ENCODE assay signal across 10 mouse cellular contexts in genomic region chr10:43439492-43439941, GRCm38 (mm10). TPM values are rescaled to one million over a fixed set of nuclear protein-coding genes. Genes with fewer than 3 reads are reported as not detected.
A peak's percentile ranks its signal among the peaks of the same experiment; 100 is the strongest.
DNase-seq lines count a peak whose midpoint lies in the region; ATAC-seq and TF ChIP-seq lines count a peak whose summit lies in the region.
"Had no signal": no experiment of that assay in that cellular context is flagged by ENCODE, and none has a peak within 500 bp of the region (broad histone marks: within the 10 kb centered on the region; RNA-seq: fewer than 3 reads in every experiment).

No protein-coding gene starts in this region.

- H3K9ac ChIP-seq in heart, embryonic 15.5 days: no peak overlapping the region
- no peak overlapping the region for H3K9ac ChIP-seq in embryonic facial prominence, embryonic 12.5 days
- H3K9ac ChIP-seq in intestine, postnatal 0 days (ENCODE audit: low read depth, low read length): no peak overlapping the region
- no peak overlapping the region for H3K9ac ChIP-seq in midbrain, embryonic 16.5 days (ENCODE audit: low read depth, low read length)

- H3K9me3 ChIP-seq in heart, embryonic 15.5 days (replicated peaks): no peaks in the 10 kb centered on the region
- no peaks in the 10 kb centered on the region for H3K9me3 ChIP-seq in embryonic facial prominence, embryonic 12.5 days
- no peaks in the 10 kb centered on the region for H3K9me3 ChIP-seq in intestine, postnatal 0 days (ENCODE audit: control insufficient read depth)
- H3K9me3 ChIP-seq in midbrain, embryonic 16.5 days (replicated peaks; ENCODE audit: control insufficient read depth, low read length, poor library complexity, severe bottlenecking): no peaks in the 10 kb centered on the region

- no peaks in the 10 kb centered on the region for H3K27me3 ChIP-seq in heart, embryonic 15.5 days
- H3K27me3 ChIP-seq in embryonic facial prominence, embryonic 12.5 days: no peaks in the 10 kb centered on the region
- no peaks in the 10 kb centered on the region for H3K27me3 ChIP-seq in intestine, postnatal 0 days (replicated peaks; ENCODE audit: control insufficient read depth, insufficient read depth, low read length)
- H3K27me3 ChIP-seq in midbrain, embryonic 16.5 days (ENCODE audit: control insufficient read depth, insufficient read depth, low read depth, low read length): no peaks in the 10 kb centered on the region

- DNase-seq in heart, postnatal 25 days (ENCODE audit: low spot score): no peak
- DNase-seq in frontal cortex, adult 2 months (ENCODE audit: extremely low spot score in 1 of 2, low spot score in 1 of 2): no peak
- no peak for DNase-seq in layer of hippocampus, postnatal 36 days
- DNase-seq: heart, postnatal 36 days had no signal

- H3K4me3 ChIP-seq in heart, embryonic 15.5 days: no peak overlapping the region
- H3K4me3 ChIP-seq in embryonic facial prominence, embryonic 12.5 days: no peak overlapping the region
- H3K4me3 ChIP-seq in intestine, postnatal 0 days (ENCODE audit: low read depth, low read length): no peak overlapping the region
- H3K4me3 ChIP-seq in midbrain, embryonic 16.5 days (ENCODE audit: low read depth, low read length): no peak overlapping the region

- WGBS in heart, embryonic 15.5 days: 45% methylated on average over 7 of the region's 7 CpGs
- WGBS in embryonic facial prominence, embryonic 12.5 days: 18% methylated on average over 7 of the region's 7 CpGs
- 31% methylated on average over 7 of the region's 7 CpGs for WGBS in intestine, postnatal 0 days
- 5% methylated on average over 7 of the region's 7 CpGs for WGBS in midbrain, embryonic 16.5 days

- no peak for TF ChIP-seq CTCF in intestine, postnatal 0 days (IDR thresholded peaks at IDR 0.05; ENCODE audit: low read depth)

- peak; percentile 47; the same call in 1 of the 2 replicates for ATAC-seq in heart, embryonic 15.5 days (replicated peaks; ENCODE audit: insufficient number of reproducible peaks, insufficient read depth, low FRiP score, low read depth)
- no peak for ATAC-seq in embryonic facial prominence, embryonic 12.5 days (ENCODE audit: insufficient number of reproducible peaks, insufficient read depth, low FRiP score, low TSS enrichment)
- ATAC-seq in intestine, postnatal 0 days: no peak
- peak; percentile 75 for ATAC-seq in midbrain, embryonic 16.5 days
- ATAC-seq in megakaryocyte-erythroid progenitor cell, adult 5-6 weeks (replicated peaks; ENCODE audit: low FRiP score, low TSS enrichment, poor library complexity, severe bottlenecking): no peak

- H3K27ac ChIP-seq in heart, embryonic 15.5 days: no peak overlapping the region
- 0 out of 2 replicates have a peak overlapping the region, but pooled peaks have one; percentile 50 for H3K27ac ChIP-seq in embryonic facial prominence, embryonic 12.5 days
- H3K27ac ChIP-seq in intestine, postnatal 0 days (ENCODE audit: low read depth, low read length): no peak overlapping the region
- peak overlapping the region; percentile 89 for H3K27ac ChIP-seq in midbrain, embryonic 16.5 days (ENCODE audit: low read length)
- H3K27ac ChIP-seq: macrophage had no signal

- H3K36me3 ChIP-seq in heart, embryonic 15.5 days: no peaks in the 10 kb centered on the region
- no peaks in the 10 kb centered on the region for H3K36me3 ChIP-seq in embryonic facial prominence, embryonic 12.5 days
- H3K36me3 ChIP-seq in intestine, postnatal 0 days (ENCODE audit: control insufficient read depth, insufficient read depth): no peaks in the 10 kb centered on the region
- no peaks in the 10 kb centered on the region for H3K36me3 ChIP-seq in midbrain, embryonic 16.5 days (ENCODE audit: control insufficient read depth, insufficient read depth, low read length)

- H3K4me2 ChIP-seq in heart, embryonic 15.5 days: no peak overlapping the region
- no peak overlapping the region for H3K4me2 ChIP-seq in embryonic facial prominence, embryonic 12.5 days (replicated peaks)
- peak overlapping the region; percentile 13; the same call in 1 of the 2 replicates for H3K4me2 ChIP-seq in intestine, postnatal 0 days (replicated peaks; ENCODE audit: low read depth)
- H3K4me2 ChIP-seq in midbrain, embryonic 16.5 days (ENCODE audit: low read length): peak overlapping the region; percentile 27

- intact Hi-C loops in heart, postnatal 25 days (cut with DNase I): no loop called here

- H3K4me1 ChIP-seq in heart, embryonic 15.5 days (replicated peaks): peaks cover 7% of the 10 kb centered on the region; the same call in 1 of the 2 replicates
- peaks cover 14% of the 10 kb centered on the region for H3K4me1 ChIP-seq in embryonic facial prominence, embryonic 12.5 days
- H3K4me1 ChIP-seq in intestine, postnatal 0 days (replicated peaks; ENCODE audit: control insufficient read depth, insufficient read depth, low read length): peaks cover 7% of the 10 kb centered on the region; the same call in 1 of the 2 replicates
- peaks cover 22% of the 10 kb centered on the region for H3K4me1 ChIP-seq in midbrain, embryonic 16.5 days (ENCODE audit: control insufficient read depth, insufficient read depth, low read length)

RNA-seq across cellular contexts. Expression of gene Bend3, which starts 39.1 kb away (rescaled TPM):
- 2.5 and 3.8 TPM in 2 replicates for polyA plus RNA-seq in heart, embryonic 15.5 days (2015; fragmentation: Nextera tagmentation; extraction: Ambion mirVana)
- total RNA-seq in heart, postnatal 25 days (2021): 1 to 10 TPM; 5.5 to 5.9 TPM
- 6.4 and 6.6 TPM in 2 replicates for polyA plus RNA-seq in embryonic facial prominence, embryonic 12.5 days (2016; fragmentation: Nextera tagmentation; extraction: Ambion mirVana)
- polyA plus RNA-seq in intestine, postnatal 0 days (2015; fragmentation: Nextera tagmentation; extraction: Ambion mirVana): 0.86 and 0.98 TPM in 2 replicates
- polyA plus RNA-seq in midbrain, embryonic 16.5 days (2015; fragmentation: Nextera tagmentation; extraction: Ambion mirVana): 3.1 TPM in 2 replicates
- 4.6 and 5.0 TPM in 2 replicates for polyA plus RNA-seq in frontal cortex, adult 2 months (2012; rRNA removed)
- total RNA-seq in megakaryocyte-erythroid progenitor cell, adult 5-6 weeks (2014; fragmentation: Nextera tagmentation): 12.1 and 19.3 TPM in 2 replicates
- 7.5 and 9.1 TPM in 2 replicates for total RNA-seq in megakaryocyte-erythroid progenitor cell, adult 5-6 weeks (2017)
- 1 to 10 TPM; 5.1 to 5.4 TPM for total RNA-seq in layer of hippocampus, postnatal 36 days (2021)

Comparison
In these comparisons a context has a peak if more than half of its experiments do, and no peak if none do; other contexts are left out.
1. ATAC-seq: peak in heart, embryonic 15.5 days (single experiment) and midbrain, embryonic 16.5 days (single experiment); none in embryonic facial prominence, embryonic 12.5 days (single experiment), intestine, postnatal 0 days (single experiment) and megakaryocyte-erythroid progenitor cell, adult 5-6 weeks (single experiment).
2. H3K27ac ChIP-seq: peak in embryonic facial prominence, embryonic 12.5 days (single experiment) and midbrain, embryonic 16.5 days (single experiment); none in heart, embryonic 15.5 days (single experiment) and intestine, postnatal 0 days (single experiment).
3. H3K4me2 ChIP-seq: peak in intestine, postnatal 0 days (single experiment) and midbrain, embryonic 16.5 days (single experiment); none in heart, embryonic 15.5 days (single experiment) and embryonic facial prominence, embryonic 12.5 days (single experiment).